Mouse (Mus musculus) liver, embryonic 14.5 days (tissue): ENCODE data around the gene Naa40.

Source experiments
- CTCF ChIP-seq: IDR thresholded peaks from 2 replicates; pipeline ENCODE4 v1.5.1; 2016; ENCODE audit warnings: antibody characterized with exemption, low read depth, control low read depth
- EP300 ChIP-seq: IDR thresholded peaks from 2 replicates; pipeline ENCODE4 v1.6.1; 2016; ENCODE audit warnings: antibody characterized with exemption, low read depth

- TF ChIP-seq CTCF: no peak
- no peak for TF ChIP-seq EP300
Measured at GRCm38 (mm10) chr19:7199089-7199488, 41.9 kb downstream of the Naa40 start.
